Mouse (Mus musculus) cerebellum, adult (tissue): ENCODE results near the gene Sardh.

Experiments
- ATAC-seq: cut with Nextera tagmentation; 2 replicates; pipeline ENCODE4 v1.9.2; 2017; ENCODE audit warnings: mild to moderate bottlenecking, moderate library complexity, mixed read lengths; ENCODE audit not compliant: insufficient number of reproducible peaks, low FRiP score, low TSS enrichment

Gene Sardh

GRCm38 (mm10) chr2:27179101-27179500 lies 69.0 kb downstream of the Sardh start:
- ATAC-seq: no peak

DNA sequence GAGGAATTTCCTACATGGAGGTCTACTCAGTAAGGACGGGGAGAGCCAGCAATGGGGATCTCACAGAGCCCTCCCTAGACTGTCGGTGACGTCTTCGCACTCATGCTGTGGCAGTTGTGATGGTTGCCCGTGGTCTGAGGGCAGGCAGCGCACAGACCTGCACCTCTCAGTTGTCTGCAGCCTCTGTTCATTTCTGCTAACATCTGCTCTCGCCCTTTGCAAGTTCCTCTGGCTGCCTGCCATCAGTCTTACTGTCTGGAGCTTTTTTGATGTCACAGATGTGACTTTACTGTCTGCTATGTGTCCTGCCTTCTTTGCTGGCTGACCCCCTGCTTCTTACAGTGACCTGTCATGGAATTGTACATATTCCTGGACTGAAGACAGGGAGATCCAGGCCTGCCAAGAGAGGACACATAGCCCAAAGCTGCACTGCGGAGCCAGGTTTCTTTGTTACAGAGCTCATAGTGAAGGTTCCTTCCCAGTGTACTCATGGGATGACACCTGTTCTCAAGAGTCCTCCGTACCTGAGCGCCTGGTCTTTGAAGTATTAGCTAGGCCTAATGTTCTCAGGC lies 72.4 kb downstream of the Sardh start:
- ATAC-seq: no peak

GRCm38 (mm10) chr2:27174242-27174641 lies 73.9 kb downstream of the Sardh start:
- no peak for ATAC-seq

DNA sequence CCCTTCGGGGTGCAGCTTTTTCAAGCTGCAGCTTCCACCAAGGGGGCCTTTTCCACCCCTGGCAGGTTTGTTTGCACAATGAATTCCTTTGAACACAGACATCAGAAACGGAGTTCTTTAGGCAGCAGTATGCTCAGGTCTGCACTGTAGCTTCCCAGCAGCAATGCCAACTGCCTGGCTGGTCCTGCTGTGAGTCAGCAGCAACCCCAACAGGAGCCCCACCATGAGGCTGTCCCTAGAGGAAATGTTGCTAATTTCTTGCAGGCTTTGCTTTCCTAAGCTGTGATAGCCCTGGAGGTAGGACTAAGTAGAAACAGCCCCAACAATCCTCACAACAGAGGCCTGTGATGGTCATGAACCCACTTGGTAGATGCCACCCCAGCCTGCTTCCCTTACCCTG lies 81.1 kb downstream of the Sardh start:
- ATAC-seq: no peak

GRCm38 (mm10) chr2:27166074-27166473 lies 82.1 kb downstream of the Sardh start:
- no peak for ATAC-seq

DNA sequence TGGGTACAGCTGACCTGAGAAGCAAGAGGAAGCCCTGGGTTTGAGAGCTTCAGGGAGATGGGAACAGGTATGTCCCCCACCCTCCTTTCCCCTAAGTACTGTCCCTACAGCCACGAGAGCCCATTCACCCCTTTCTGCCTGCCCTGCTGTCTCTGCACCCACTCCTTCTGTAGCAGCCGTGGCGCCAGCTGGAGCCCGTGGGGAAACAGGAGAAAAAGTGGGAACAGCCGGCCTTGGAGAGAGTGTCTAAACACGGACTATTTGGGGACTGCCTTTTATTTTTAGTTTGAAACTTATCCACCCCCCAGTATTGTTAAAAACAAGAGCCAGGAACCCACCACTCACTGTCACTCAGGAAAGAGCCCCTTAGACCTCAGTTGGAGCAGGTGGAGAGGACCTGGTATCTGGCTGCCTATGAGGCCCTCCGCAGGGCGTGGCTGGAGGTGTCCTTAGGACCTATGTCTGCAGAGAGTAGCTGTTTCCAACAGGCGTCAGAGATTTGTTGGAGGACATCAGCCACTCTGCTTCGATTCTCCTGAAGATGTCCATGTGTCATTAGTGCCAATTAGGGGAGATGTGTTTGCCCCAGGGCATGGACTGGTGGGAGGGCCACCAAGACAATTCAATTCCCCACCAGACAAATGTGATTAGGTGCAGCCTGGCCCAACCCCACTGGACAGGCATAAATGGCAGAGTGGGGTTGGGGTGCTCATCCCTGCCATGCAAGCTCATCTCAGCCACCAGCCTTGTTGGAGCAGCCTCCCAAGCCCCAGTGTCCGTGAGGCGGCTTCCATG lies 83.1 kb downstream of the Sardh start, which contains the start of gene Dbh:
Dbh (plus strand) TSS at position 438 of the 795 bp plus-strand sequence.
- no peak for ATAC-seq

GRCm38 (mm10) chr2:27163851-27164250 lies 84.3 kb downstream of the Sardh start:
- ATAC-seq: no peak

- no peak for ATAC-seq
These were observed 85.5 kb downstream of the Sardh start for GRCm38 (mm10) chr2:27162656-27163055.

GRCm38 (mm10) chr2:27161526-27161925 lies 86.6 kb downstream of the Sardh start:
- ATAC-seq: no peak

DNA sequence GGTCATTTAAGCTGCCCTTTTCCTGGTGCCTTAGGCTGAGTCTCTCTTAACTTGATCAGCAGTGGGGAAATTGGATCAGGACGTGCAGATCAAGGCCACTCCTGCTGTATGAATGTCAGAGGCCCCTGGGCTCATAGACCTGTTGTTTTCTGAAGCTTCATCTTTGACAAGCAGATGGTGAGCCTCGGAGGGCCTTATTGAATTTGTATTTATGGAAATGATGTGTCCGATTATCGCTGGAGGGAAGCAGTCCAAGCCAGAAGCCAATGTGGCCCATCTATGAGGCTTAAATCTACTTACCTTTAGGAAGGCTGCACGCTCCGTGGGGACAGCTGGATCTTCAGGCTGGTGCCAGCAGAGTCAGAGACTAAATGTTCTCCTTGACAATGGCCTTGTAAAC lies 91.5 kb downstream of the Sardh start:
- ATAC-seq: no peak

DNA sequence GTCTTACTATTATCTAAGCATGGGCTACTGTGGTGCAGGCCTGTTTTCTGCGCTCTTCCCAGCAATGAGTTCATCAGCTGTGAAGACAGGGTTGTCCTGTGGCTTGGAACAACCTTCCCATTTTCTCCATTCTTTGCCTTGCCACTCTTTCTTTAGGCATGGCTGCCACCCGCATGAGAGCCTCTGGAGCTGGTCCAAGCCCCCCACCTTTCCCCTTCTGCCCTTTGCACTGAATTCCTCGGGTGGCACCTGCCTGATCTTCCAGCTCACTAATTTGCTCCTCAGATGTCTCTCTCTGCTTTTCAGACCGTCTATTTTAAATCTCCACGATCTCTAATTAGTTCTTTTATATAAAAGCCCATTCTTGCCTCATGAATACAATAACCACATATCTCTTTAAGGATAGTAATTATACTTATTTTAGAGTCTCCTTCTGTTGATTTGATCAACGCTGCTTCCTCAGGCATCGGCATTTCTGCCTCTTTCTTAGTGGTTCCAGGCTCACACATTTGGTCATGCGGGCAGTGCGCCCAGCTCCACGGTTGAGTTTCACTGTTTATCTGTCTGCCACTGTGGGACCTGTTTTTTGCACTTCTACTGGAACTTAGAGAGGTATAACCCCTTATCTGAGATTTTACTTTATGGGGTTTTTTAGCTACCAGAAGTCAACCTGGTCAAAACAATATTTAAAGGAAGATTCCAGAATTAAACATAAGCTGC lies 93.5 kb downstream of the Sardh start:
- ATAC-seq: no peak

- ATAC-seq: no peak
These were observed 98.7 kb downstream of the Sardh start for GRCm38 (mm10) chr2:27149457-27149856.

DNA sequence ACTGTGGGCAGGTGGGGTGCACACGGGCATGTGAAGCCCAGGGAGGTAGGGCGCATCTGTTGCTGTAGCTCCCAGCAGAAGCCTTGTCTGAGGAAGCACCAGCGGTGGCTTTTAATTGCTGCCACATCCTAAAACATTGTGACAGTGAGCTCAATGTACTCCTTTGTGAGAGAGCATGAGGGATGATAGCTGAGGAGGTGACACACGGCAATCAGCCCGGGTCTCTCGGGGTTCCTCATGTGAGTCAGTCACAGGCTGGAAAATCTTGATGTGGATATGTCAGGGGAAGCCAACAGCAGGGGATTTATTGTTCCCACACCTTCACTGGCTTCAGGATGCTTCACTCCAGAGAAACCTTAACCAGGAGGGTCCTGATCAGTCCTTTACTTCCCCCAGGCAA lies 101.3 kb downstream of the Sardh start:
- ATAC-seq: no peak

DNA sequence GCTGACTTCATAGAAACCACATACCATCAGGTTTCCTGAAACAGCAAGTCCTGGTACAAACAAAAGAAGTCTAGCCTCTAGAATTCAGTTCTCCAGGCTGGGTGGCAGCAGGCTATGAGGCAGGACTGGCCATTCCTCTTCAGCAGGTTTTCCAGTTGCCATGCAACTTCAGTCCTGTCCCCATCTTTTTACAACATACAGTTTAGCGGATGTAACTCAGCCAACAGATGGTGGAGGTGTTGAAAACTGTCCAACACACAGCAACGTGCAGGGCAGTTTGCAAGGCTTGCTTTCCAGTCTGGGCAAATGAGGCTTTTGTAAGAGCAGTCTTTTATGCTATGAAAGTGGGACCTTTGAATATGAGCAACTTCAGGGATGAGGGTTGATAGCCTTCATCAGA lies 103.2 kb downstream of the Sardh start:
- no peak for ATAC-seq

DNA sequence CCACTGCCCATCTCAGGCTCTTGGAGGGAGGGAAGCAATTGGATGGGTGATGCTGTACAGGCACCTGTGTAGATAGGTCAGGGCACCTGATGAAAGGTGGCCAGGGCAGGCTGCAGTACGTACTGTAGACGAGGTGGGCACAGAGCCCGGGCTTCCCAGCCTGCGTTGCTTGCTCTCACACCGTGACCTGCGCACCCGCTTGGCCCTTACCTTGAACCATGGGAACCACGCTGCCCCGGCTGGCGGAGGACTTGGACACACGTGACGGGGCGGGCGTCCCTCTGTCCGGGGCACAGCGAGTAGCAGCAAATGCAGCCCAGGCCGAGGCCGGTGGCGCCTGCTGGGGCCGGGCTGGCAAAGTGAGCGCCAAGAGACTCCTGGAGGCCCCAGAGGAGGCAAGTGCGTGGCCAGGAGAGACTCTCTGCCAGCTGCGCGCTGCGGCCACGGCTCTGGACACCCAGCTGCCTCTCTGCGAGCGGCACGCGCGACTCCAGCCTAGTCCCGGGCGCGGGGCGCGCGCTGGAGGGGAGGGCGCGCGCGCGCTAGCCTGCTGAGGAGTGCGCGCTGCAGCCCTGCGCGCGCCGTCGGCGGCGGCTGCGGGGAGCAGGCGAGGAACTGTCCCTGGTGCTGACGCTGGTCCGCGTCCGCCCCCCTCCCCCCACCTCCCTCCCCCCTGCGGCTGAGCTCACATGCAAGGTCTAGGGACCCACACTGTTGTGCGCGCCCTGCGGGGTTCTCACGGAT lies 106.0 kb downstream of the Sardh start, which contains the start of gene Fam163b:
Fam163b (minus strand) TSS at position 542 of the 744 bp plus-strand sequence.
- peak; percentile 57; the same call in 1 of the 2 replicates for ATAC-seq
